Mouse (Mus musculus) stomach, postnatal 0 days (tissue): ENCODE results near the gene Bbc3. TPM values are rescaled to one million over a fixed set of nuclear protein-coding genes. Genes with fewer than 3 reads are reported as not detected.
A peak's percentile ranks its signal among the peaks of the same experiment; 100 is the strongest.
"Not testable (repeated sequence)": the region's sequence is repeated elsewhere in the genome, so short reads cannot be mapped to it uniquely, and the experiment has no call there.

Experiments
- ATAC-seq: fragments of 200-750 bp; cut with Nextera tagmentation; 2 replicates; pipeline ENCODE4 v1.8.0; 2017; ENCODE audit not compliant: low FRiP score, low TSS enrichment
- DNase-seq: peaks from one replicate; pipeline ENCODE4 v3.0.0-alpha.2; 2016; ENCODE audit warnings: low spot score
- H3K27ac ChIP-seq: fragments of 300-500 bp; sonication (generic); replicated peaks from 2 replicates; pipeline ENCODE4 v1.5.1; 2014; ENCODE audit warnings: mild to moderate bottlenecking, control low read depth
- H3K27me3 ChIP-seq: fragments of 300-500 bp; sonication (generic); 2 replicates; pipeline ENCODE4 v1.6.1; 2014; ENCODE audit warnings: low read length; ENCODE audit not compliant: control insufficient read depth, insufficient read depth
- H3K36me3 ChIP-seq: fragments of 300-500 bp; sonication (generic); 2 replicates; pipeline ENCODE4 v1.6.1; 2014; ENCODE audit warnings: low read length, mixed read lengths; ENCODE audit not compliant: control insufficient read depth, insufficient read depth
- H3K4me1 ChIP-seq: fragments of 300-500 bp; sonication (generic); replicated peaks from 2 replicates; pipeline ENCODE4 v1.6.1; 2014; ENCODE audit warnings: antibody characterized with exemption; ENCODE audit not compliant: control insufficient read depth, insufficient read depth
- H3K4me2 ChIP-seq: fragments of 300-500 bp; sonication (generic); replicated peaks from 2 replicates; pipeline ENCODE4 v1.6.1; 2014; ENCODE audit warnings: low read depth, mild to moderate bottlenecking, control low read depth, moderate library complexity
- H3K4me3 ChIP-seq: fragments of 300-500 bp; sonication (generic); 2 replicates; pipeline ENCODE4 v1.5.1; 2014; ENCODE audit warnings: low read depth, low read length, control low read depth
- H3K9ac ChIP-seq: fragments of 300-500 bp; sonication (generic); 2 replicates; pipeline ENCODE4 v1.6.1; 2014; ENCODE audit warnings: mild to moderate bottlenecking, low read length, control low read depth, mixed read lengths
- H3K9me3 ChIP-seq: fragments of 300-500 bp; sonication (generic); 2 replicates; pipeline ENCODE4 v1.6.1; 2016; ENCODE audit warnings: low read length; ENCODE audit not compliant: control insufficient read depth
- CTCF ChIP-seq: IDR thresholded peaks from 2 replicates; pipeline ENCODE4 v1.5.1; 2016; ENCODE audit warnings: antibody characterized with exemption, low read depth, mild to moderate bottlenecking, moderate library complexity
- EP300 ChIP-seq: optimal IDR thresholded peaks from 2 replicates; pipeline ENCODE3; 2016; ENCODE audit warnings: antibody characterized with exemption
- WGBS: fragments of 180-500 bp; shearing (Covaris S2); extraction: QIAGEN DNeasy Blood & Tissue Kit; methylation state at CpG from one replicate; pipeline ENCODE4 v1.1.7; 2014; 5-methylcytosine and 5-hydroxymethylcytosine counted together
- polyA plus RNA-seq: library from polyadenylated mRNA; unstranded; fragments of >200 nt; fragmentation: Nextera tagmentation; extraction: Ambion mirVana; gene quantifications from 2 replicates; pipeline ENCODE4 v1.2.1, GENCODE M21; 2015

The Bbc3 gene
- polyA plus RNA-seq, 1 experiment from 2014 or later, result 3.7 TPM

GRCm38 (mm10) chr7:16295321-16295900 is 12.8 kb upstream of the Bbc3 start:
- under 1% methylated on average over 41 of the region's 41 CpGs for WGBS
- Histone ChIP-seq H3K4me1 (0 out of 2 replicates have a peak, but pooled peaks cover 4% of the 10 kb centered on the region), H3K9ac (peak overlapping the region; percentile 55), H3K27ac (peak overlapping the region; percentile 94), H3K4me2 (peak overlapping the region; percentile 79), H3K4me3 (peak overlapping the region; percentile 46), H3K27me3 (no peaks in the 10 kb centered on the region), H3K36me3 (no peaks in the 10 kb centered on the region), H3K9me3 (no peaks in the 10 kb centered on the region)
- ATAC-seq, result peak; percentile 64
- DNase-seq, result peak; percentile 86
- no peak for TF ChIP-seq EP300
- no peak for TF ChIP-seq CTCF

DNA sequence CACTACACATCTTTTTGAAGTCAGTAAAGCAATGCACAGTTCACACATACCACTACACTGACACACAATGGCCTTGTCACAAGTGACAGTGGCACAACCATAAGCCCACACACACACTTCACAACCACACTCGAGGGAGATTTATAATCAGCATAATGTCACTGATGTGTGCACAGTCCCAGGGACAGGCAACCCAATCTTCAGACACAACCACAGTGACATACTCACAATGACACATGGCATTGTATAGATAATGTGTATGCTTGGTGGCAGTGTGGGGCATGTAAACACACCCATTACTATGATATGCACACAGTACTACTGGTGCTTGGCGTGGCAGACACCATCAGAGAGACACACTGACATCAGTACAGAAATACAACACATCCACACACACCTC is 12.0 kb upstream of the Bbc3 start:
- no peak for TF ChIP-seq EP300
- no peak for TF ChIP-seq CTCF
- WGBS, result 31% methylated on average over 2 of the region's 2 CpGs
- H3K36me3 ChIP-seq, result no peaks in the 10 kb centered on the region
- H3K4me2 ChIP-seq, result peak overlapping the region; percentile 57; the same call in 1 of the 2 replicates
- H3K27me3 ChIP-seq, result no peaks in the 10 kb centered on the region
- peak overlapping the region; percentile 63; the same call in 1 of the 2 replicates for H3K27ac ChIP-seq
- DNase-seq, result no peak
- H3K4me3 ChIP-seq, result 0 out of 2 replicates have a peak overlapping the region, but pooled peaks have one; percentile 23
- no peaks in the 10 kb centered on the region for H3K9me3 ChIP-seq
- peak overlapping the region; percentile 1; the same call in 1 of the 2 replicates for H3K9ac ChIP-seq
- no peak; the same call in 1 of the 2 replicates for ATAC-seq
- H3K4me1 ChIP-seq, result 0 out of 2 replicates have a peak, but pooled peaks cover 4% of the 10 kb centered on the region

GRCm38 (mm10) chr7:16296766-16297390 is 11.3 kb upstream of the Bbc3 start:
- Histone ChIP-seq H3K36me3 (no peaks in the 10 kb centered on the region), H3K27ac (peak overlapping the region; percentile 63; the same call in 1 of the 2 replicates), H3K27me3 (no peaks in the 10 kb centered on the region), H3K4me2 (peak overlapping the region; percentile 57), H3K4me1 (0 out of 2 replicates have a peak, but pooled peaks cover 4% of the 10 kb centered on the region), H3K4me3 (peak overlapping the region; percentile 23), H3K9ac (peak overlapping the region; percentile 55; the same call in 1 of the 2 replicates), H3K9me3 (no peaks in the 10 kb centered on the region)
- ATAC-seq (peak; percentile 71), DNase-seq (peak; percentile 95)
- no peak for TF ChIP-seq EP300
- TF ChIP-seq CTCF, result peak; percentile 46
- WGBS, result 1% methylated on average over 22 of the region's 22 CpGs

- TF ChIP-seq CTCF (no peak), EP300 (no peak)
- Histone ChIP-seq H3K4me1 (0 out of 2 replicates have a peak, but pooled peaks cover 4% of the 10 kb centered on the region), H3K9me3 (no peaks in the 10 kb centered on the region), H3K27me3 (no peaks in the 10 kb centered on the region), H3K27ac (no peak overlapping the region; the same call in 1 of the 2 replicates), H3K4me3 (no peak overlapping the region), H3K36me3 (no peaks in the 10 kb centered on the region), H3K4me2 (no peak overlapping the region), H3K9ac (no peak overlapping the region)
- WGBS, result 67% methylated on average over 2 of the region's 2 CpGs
- no peak for ATAC-seq
- no peak for DNase-seq
These were observed 10.6 kb upstream of the Bbc3 start for GRCm38 (mm10) chr7:16297616-16298015.

DNA sequence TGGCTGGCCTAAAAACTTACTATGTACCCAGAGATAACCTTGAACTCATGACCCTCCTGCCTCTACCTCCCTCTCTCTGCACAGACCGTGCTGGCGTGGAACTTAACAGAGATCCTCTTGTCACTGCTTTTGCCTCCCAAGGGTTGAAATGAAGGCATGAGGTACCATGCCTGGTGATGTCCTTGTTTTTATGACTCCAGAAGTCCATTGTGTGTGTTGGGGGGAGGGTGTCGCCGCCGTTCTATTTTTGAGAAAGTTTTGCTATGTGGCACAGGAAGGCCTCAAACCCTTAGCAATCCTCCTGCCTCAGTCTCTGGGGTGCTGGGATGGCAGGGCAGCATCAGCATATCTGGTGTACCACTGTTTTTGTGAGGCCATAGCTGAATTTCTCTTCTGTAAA is 9.3 kb upstream of the Bbc3 start:
- DNase-seq, result no peak
- Histone ChIP-seq H3K27me3 (no peaks in the 10 kb centered on the region), H3K4me2 (no peak overlapping the region), H3K9ac (no peak overlapping the region), H3K4me1 (0 out of 2 replicates have a peak, but pooled peaks cover 4% of the 10 kb centered on the region), H3K36me3 (no peaks in the 10 kb centered on the region), H3K27ac (no peak overlapping the region), H3K4me3 (no peak overlapping the region), H3K9me3 (no peaks in the 10 kb centered on the region)
- 86% methylated on average over 5 of the region's 5 CpGs for WGBS
- TF ChIP-seq EP300 (no peak), CTCF (no peak)
- ATAC-seq, result no peak

- Histone ChIP-seq H3K4me2 (peak overlapping the region; percentile 53), H3K9me3 (no peaks in the 10 kb centered on the region), H3K9ac (peak overlapping the region; percentile 54), H3K4me3 (peak overlapping the region; percentile 33), H3K4me1 (0 out of 2 replicates have a peak, but pooled peaks cover 4% of the 10 kb centered on the region), H3K27me3 (no peaks in the 10 kb centered on the region), H3K36me3 (no peaks in the 10 kb centered on the region), H3K27ac (peak overlapping the region; percentile 53; the same call in 1 of the 2 replicates)
- ATAC-seq (peak; percentile 53), DNase-seq (peak; percentile 86)
- 2% methylated on average over 51 of the region's 52 CpGs for WGBS
- TF ChIP-seq CTCF, result no peak
- no peak for TF ChIP-seq EP300
These were observed 8.7 kb upstream of the Bbc3 start for GRCm38 (mm10) chr7:16299419-16300035.

DNA sequence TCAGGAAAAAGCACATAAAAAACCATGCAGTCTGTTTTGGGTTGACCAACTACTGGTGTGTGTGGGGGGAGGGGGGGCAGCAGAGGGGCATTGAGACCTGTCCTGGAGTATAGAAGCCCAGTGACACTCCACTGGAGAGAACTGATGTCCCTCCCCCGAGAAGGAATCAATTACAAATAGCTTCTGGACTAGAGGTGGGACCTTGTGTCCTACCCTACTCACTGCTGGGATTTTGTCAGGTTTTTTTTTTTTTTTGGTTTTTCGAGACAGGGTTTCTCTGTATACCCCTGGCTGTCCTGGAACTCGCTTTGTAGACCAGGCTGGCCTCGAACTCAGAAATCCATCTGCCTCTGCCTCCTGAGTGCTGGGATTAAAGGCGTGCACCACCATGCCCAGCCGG is 1.1 kb upstream of the Bbc3 start:
- not testable (repeated sequence) for H3K4me1 ChIP-seq, H3K27me3 ChIP-seq, H3K36me3 ChIP-seq, H3K4me2 ChIP-seq, H3K27ac ChIP-seq, H3K4me3 ChIP-seq, DNase-seq, H3K9me3 ChIP-seq, ATAC-seq, H3K9ac ChIP-seq
- WGBS, result 75% methylated on average over 6 of the region's 6 CpGs
